Mouse (Mus musculus): ENCODE data around the gene Sertad2. TPM values are rescaled to one million over a fixed set of nuclear protein-coding genes. Genes with fewer than 3 reads are reported as not detected.

Gene Sertad2
- polyA plus RNA-seq, 1 experiment from 2014 or later = 29.9 TPM

DNA sequence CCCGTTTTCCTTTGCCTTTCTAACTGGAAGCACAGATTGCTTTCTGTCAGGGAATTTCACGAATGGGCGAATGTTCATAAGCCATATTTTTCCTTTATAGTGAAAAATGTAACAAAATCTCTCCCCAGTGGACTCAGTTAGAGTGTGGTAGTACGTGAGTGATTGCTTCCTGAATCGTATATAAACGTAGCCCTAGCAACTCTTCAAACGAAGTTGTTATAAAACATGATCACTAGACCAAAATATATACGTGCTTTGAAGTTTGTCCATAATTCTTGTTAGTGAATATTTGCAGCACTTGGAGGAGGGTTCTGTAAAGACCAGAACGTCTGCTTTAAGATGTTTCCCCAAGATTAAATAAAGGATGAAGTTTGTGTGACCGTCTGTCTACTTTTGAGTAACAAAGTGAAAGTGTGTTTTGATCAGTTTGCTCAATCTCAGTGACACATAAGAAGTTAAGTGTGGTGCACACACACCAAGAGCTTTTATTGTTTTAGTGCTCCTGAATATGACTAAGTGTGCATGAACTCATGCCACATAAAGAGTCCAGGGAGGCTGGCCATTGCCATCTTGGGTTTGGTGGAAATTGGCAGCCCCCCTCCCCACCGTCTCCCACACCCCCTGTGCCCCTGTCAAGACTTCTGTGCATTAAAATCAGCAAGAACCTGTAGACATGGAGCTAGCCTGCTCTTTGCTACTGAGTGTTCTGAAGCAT is 16.3 kb downstream of the Sertad2 start:
- H3K27ac ChIP-seq (replicated peaks) = no peak overlapping the region
- no peaks in the 10 kb centered on the region for H3K27me3 ChIP-seq (ENCODE audit: control insufficient read depth, insufficient read depth, low read length)
- H3K4me2 ChIP-seq (replicated peaks; ENCODE audit: low read depth) = no peak overlapping the region; the same call in 1 of the 2 replicates
- 29% methylated on average over 11 of the region's 11 CpGs for WGBS
- no peak overlapping the region; the same call in 1 of the 2 replicates for H3K9ac ChIP-seq (ENCODE audit: low read length)
- ATAC-seq (ENCODE audit: low FRiP score, low TSS enrichment) = 0 out of 2 replicates have a peak, but pooled peaks have one; percentile 52
- no peak for DNase-seq (ENCODE audit: low spot score)
- no peak for TF ChIP-seq CTCF (IDR thresholded peaks at IDR 0.05; ENCODE audit: low read depth)
- TF ChIP-seq EP300 (optimal IDR thresholded peaks at IDR 0.05) = no peak
- 0 out of 2 replicates have a peak overlapping the region, but pooled peaks have one; percentile 1 for H3K4me3 ChIP-seq (ENCODE audit: low read depth, low read length)
- no peaks in the 10 kb centered on the region for H3K9me3 ChIP-seq (ENCODE audit: control insufficient read depth, low read length)
- H3K4me1 ChIP-seq (replicated peaks; ENCODE audit: control insufficient read depth, insufficient read depth) = no peaks in the 10 kb centered on the region
- H3K36me3 ChIP-seq (ENCODE audit: control insufficient read depth, insufficient read depth, low read length) = no peaks in the 10 kb centered on the region

DNA sequence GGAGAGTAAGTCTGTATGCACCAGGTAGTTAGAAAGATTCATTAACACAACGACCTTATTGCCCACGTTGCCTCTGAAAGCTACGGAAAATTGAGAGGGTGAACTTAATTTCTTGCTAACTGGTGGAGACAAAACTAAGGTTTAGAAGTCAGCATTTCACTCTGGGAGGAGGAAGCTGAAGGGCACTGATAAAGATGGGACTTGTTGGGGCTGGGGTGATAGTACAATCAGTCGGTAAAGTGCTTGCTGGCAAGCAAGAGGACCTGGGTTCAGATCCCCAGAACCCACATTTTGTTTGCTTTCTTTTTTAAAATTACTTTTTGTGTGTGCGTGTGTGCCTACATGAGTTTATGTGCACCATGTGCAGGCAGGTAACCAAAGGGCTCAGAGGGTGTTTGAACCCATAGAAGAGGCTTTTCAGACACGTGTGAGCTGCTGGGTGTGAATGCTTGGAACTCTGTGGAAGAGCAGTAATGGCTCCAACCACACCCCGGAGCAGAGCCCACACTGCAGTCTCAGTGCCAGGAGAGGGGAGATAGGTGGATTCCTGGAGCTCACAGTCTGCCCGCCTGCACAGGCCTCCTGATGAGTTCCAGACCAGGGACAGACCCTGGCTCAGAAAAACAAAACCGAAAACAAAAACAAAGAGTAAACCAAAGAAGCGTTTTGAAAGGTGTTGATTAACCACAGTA is 17.0 kb downstream of the Sertad2 start:
- Histone ChIP-seq H3K9ac (ENCODE audit: low read length) (no peak overlapping the region), H3K4me3 (ENCODE audit: low read depth, low read length) (no peak overlapping the region), H3K4me1 (replicated peaks; ENCODE audit: control insufficient read depth, insufficient read depth) (no peaks in the 10 kb centered on the region), H3K27me3 (ENCODE audit: control insufficient read depth, insufficient read depth, low read length) (no peaks in the 10 kb centered on the region), H3K4me2 (replicated peaks; ENCODE audit: low read depth) (no peak overlapping the region), H3K27ac (replicated peaks) (no peak overlapping the region), H3K9me3 (ENCODE audit: control insufficient read depth, low read length) (no peaks in the 10 kb centered on the region), H3K36me3 (ENCODE audit: control insufficient read depth, insufficient read depth, low read length) (no peaks in the 10 kb centered on the region)
- TF ChIP-seq CTCF (IDR thresholded peaks at IDR 0.05; ENCODE audit: low read depth) (no peak), EP300 (optimal IDR thresholded peaks at IDR 0.05) (no peak)
- DNase-seq (ENCODE audit: low spot score) (no peak), ATAC-seq (ENCODE audit: low FRiP score, low TSS enrichment) (no peak)
- 66% methylated on average over 10 of the region's 10 CpGs for WGBS

DNA sequence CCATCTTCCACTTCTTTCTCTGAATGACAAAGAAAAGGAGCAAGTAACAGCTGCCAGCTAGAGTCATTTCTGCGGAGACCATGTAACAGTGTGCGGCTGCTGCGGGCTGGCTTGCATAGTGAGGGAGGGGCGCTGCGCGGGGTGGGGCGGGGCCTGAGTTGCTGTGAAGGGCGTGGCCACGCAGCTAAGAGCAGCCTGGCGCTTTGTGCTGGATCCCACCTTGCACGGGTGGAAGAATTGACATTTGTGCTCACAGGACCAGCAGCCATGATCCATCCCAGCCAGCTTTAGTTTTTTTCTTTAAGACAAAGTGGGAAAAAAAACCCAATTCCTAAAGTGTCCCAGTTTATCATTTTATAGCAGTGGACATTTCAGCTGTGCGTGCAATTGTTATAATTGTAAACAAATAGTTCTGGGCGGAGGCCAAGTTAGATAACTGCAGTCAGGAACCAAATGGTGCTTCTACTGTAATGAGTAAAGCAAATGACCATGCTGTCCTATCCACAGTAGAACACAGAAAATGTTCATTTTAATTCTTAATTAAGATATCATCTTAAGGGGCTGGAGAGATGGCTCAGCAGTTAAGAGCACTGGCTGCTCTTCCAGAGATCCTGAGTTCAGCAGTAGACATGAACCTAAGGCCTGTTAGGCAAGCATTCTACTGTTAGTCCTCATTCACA is 18.4 kb downstream of the Sertad2 start:
- H3K9ac ChIP-seq (ENCODE audit: low read length) = no peak overlapping the region
- WGBS = 1% methylated on average over 13 of the region's 13 CpGs
- H3K9me3 ChIP-seq (ENCODE audit: control insufficient read depth, low read length) = no peaks in the 10 kb centered on the region
- TF ChIP-seq EP300 (optimal IDR thresholded peaks at IDR 0.05) (no peak), CTCF (IDR thresholded peaks at IDR 0.05; ENCODE audit: low read depth) (no peak)
- no peaks in the 10 kb centered on the region for H3K36me3 ChIP-seq (ENCODE audit: control insufficient read depth, insufficient read depth, low read length)
- H3K27me3 ChIP-seq (ENCODE audit: control insufficient read depth, insufficient read depth, low read length) = no peaks in the 10 kb centered on the region
- peak overlapping the region; percentile 47 for H3K4me2 ChIP-seq (replicated peaks; ENCODE audit: low read depth)
- no peak overlapping the region for H3K27ac ChIP-seq (replicated peaks)
- peak; percentile 83 for ATAC-seq (ENCODE audit: low FRiP score, low TSS enrichment)
- no peaks in the 10 kb centered on the region for H3K4me1 ChIP-seq (replicated peaks; ENCODE audit: control insufficient read depth, insufficient read depth)
- H3K4me3 ChIP-seq (ENCODE audit: low read depth, low read length) = peak overlapping the region; percentile 23
- DNase-seq (ENCODE audit: low spot score) = peak; percentile 69

DNA sequence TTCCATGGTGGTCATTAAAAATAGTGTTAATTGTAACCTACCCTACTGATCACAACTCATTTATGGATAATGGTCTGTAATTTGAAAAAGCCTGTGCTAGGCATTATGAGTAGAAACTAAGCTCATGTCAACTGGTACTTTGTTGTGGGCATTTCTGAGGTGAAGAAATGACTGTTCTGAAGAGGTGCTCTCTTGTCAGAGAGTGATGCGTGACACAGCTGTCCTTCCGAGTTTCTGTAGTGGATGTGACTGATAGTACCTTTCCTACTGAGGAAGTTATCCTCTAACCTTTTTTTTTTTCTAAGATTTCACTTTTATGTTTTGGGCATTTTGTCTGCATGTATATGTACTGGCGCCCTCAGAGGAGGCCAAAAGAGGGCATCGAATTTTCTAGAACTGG is 22.0 kb downstream of the Sertad2 start:
- TF ChIP-seq CTCF (IDR thresholded peaks at IDR 0.05; ENCODE audit: low read depth) (no peak), EP300 (optimal IDR thresholded peaks at IDR 0.05) (no peak)
- WGBS = 89% methylated on average over 4 of the region's 4 CpGs

DNA sequence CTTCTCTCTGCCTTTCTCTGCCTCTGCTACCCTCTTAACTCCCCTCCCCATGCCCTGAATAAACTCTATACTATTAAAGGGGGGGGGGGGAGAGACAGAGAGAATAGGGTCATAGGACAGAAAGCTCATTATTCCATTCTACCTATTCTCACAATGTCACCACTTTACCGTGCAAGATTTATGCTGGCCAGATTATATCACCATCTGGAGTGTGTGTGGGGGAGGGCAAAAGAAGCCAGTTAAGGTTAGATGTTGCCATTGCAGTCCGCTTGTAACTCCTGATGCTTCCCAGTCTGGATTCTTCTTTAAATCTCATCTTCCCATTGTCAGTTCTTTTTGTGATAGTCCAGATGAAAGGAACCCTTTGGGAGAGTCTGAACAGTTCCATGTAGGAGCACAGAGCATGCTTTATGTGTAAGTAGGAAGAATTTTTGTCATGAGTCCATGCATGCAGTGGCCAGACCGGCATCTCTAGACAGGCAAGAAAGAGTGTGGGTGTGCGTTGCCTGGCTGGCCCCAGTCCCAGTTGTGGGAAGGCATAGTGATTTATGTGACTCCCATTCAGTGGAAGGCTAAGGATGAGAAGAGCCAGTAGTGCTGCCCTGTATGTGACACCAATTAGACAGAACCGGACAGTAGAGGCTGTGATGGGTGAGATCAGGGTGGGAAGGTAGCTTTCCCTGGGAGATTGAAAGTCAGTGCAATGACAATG is 28.8 kb downstream of the Sertad2 start:
- 57% methylated on average over 5 of the region's 5 CpGs for WGBS
- TF ChIP-seq CTCF (IDR thresholded peaks at IDR 0.05; ENCODE audit: low read depth) (no peak), EP300 (optimal IDR thresholded peaks at IDR 0.05) (no peak)
- H3K36me3 ChIP-seq (ENCODE audit: control insufficient read depth, insufficient read depth, low read length) = no peaks in the 10 kb centered on the region
- no peaks in the 10 kb centered on the region for H3K9me3 ChIP-seq (ENCODE audit: control insufficient read depth, low read length)
- no peak overlapping the region for H3K4me2 ChIP-seq (replicated peaks; ENCODE audit: low read depth)
- no peak overlapping the region for H3K4me3 ChIP-seq (ENCODE audit: low read depth, low read length)
- ATAC-seq (ENCODE audit: low FRiP score, low TSS enrichment) = no peak; the same call in 1 of the 2 replicates
- no peaks in the 10 kb centered on the region for H3K4me1 ChIP-seq (replicated peaks; ENCODE audit: control insufficient read depth, insufficient read depth)
- H3K27me3 ChIP-seq (ENCODE audit: control insufficient read depth, insufficient read depth, low read length) = no peaks in the 10 kb centered on the region
- H3K9ac ChIP-seq (ENCODE audit: low read length) = no peak overlapping the region
- 0 out of 2 replicates have a peak overlapping the region, but pooled peaks have one; percentile 18 for H3K27ac ChIP-seq (replicated peaks)
- DNase-seq (ENCODE audit: low spot score) = no peak

More for the DNA sequence above, 22.0 kb downstream of the Sertad2 start:
- ATAC-seq (ENCODE audit: low FRiP score, low TSS enrichment) = no peak
- no peak overlapping the region for H3K27ac ChIP-seq (replicated peaks)
- no peak overlapping the region for H3K9ac ChIP-seq (ENCODE audit: low read length)
- no peak overlapping the region for H3K4me2 ChIP-seq (replicated peaks; ENCODE audit: low read depth)
- no peak overlapping the region for H3K4me3 ChIP-seq (ENCODE audit: low read depth, low read length)
- no peaks in the 10 kb centered on the region for H3K27me3 ChIP-seq (ENCODE audit: control insufficient read depth, insufficient read depth, low read length)
- no peak for DNase-seq (ENCODE audit: low spot score)
- H3K9me3 ChIP-seq (ENCODE audit: control insufficient read depth, low read length) = no peaks in the 10 kb centered on the region
- H3K36me3 ChIP-seq (ENCODE audit: control insufficient read depth, insufficient read depth, low read length) = no peaks in the 10 kb centered on the region
- no peaks in the 10 kb centered on the region for H3K4me1 ChIP-seq (replicated peaks; ENCODE audit: control insufficient read depth, insufficient read depth)
